Mouse (Mus musculus): Measurements from ENCODE around the gene Slc25a12.

Slc25a12 gene

GRCm38 (mm10) chr2:71244807-71245206 lies 122.7 kb downstream of the Slc25a12 start:
- no peak for DNase-seq

GRCm38 (mm10) chr2:71243058-71243672 lies 124.4 kb downstream of the Slc25a12 start:
- DNase-seq: no peak

- DNase-seq: no peak
Observed at GRCm38 (mm10) chr2:71242180-71242579, 125.4 kb downstream of the Slc25a12 start.

- DNase-seq: no peak
Observed at GRCm38 (mm10) chr2:71241505-71241904, 126.0 kb downstream of the Slc25a12 start.

- DNase-seq: no peak
Observed at GRCm38 (mm10) chr2:71236009-71236408, 131.5 kb downstream of the Slc25a12 start.

- DNase-seq: no peak
Observed at GRCm38 (mm10) chr2:71235420-71235819, 132.1 kb downstream of the Slc25a12 start.

GRCm38 (mm10) chr2:71232976-71233375 lies 134.6 kb downstream of the Slc25a12 start:
- no peak for DNase-seq

GRCm38 (mm10) chr2:71231951-71232350 lies 135.6 kb downstream of the Slc25a12 start:
- no peak for DNase-seq

GRCm38 (mm10) chr2:71229603-71230002 lies 137.9 kb downstream of the Slc25a12 start:
- no peak for DNase-seq

GRCm38 (mm10) chr2:71227398-71227797 lies 140.2 kb downstream of the Slc25a12 start:
- DNase-seq: no peak

All from B cell, adult 2 months (primary cell).